Mouse (Mus musculus) midbrain, postnatal 0 days (tissue): ENCODE results near the gene Olfr1349. TPM values are rescaled to one million over a fixed set of nuclear protein-coding genes. Genes with fewer than 3 reads are reported as not detected.

Experiments
- ATAC-seq: fragments of 200-750 bp; cut with Nextera tagmentation; 2 replicates; pipeline ENCODE4 v1.8.0; 2017; ENCODE audit warnings: moderate number of reproducible peaks, mild to moderate bottlenecking, moderate TSS enrichment, moderate library complexity; ENCODE audit not compliant: low FRiP score
- DNase-seq: peaks from one replicate; pipeline ENCODE4 v3.0.0-alpha.2; 2015; ENCODE audit warnings: low spot score
- H3K27ac ChIP-seq: fragments of 300-500 bp; sonication (generic); 2 replicates; pipeline ENCODE4 v1.5.1; 2014; ENCODE audit warnings: low read depth, mild to moderate bottlenecking, low read length, mixed read lengths
- H3K27me3 ChIP-seq: fragments of 300-500 bp; sonication (generic); 2 replicates; pipeline ENCODE4 v1.6.1; 2014; ENCODE audit warnings: low read length, control low read depth, mixed read lengths; ENCODE audit not compliant: insufficient read depth
- H3K36me3 ChIP-seq: fragments of 300-500 bp; sonication (generic); 2 replicates; pipeline ENCODE4 v1.6.1; 2014; ENCODE audit warnings: low read length, control low read depth, mixed read lengths; ENCODE audit not compliant: insufficient read depth
- H3K4me1 ChIP-seq: fragments of 300-500 bp; sonication (generic); 2 replicates; pipeline ENCODE4 v1.6.1; 2014; ENCODE audit warnings: mild to moderate bottlenecking, control low read depth, antibody characterized with exemption, low read length, mixed read lengths; ENCODE audit not compliant: insufficient read depth
- H3K4me2 ChIP-seq: fragments of 300-500 bp; sonication (generic); 2 replicates; pipeline ENCODE4 v1.6.1; 2014; ENCODE audit warnings: low read depth, mild to moderate bottlenecking, low read length, mixed read lengths; ENCODE audit not compliant: poor library complexity, severe bottlenecking
- H3K4me3 ChIP-seq: fragments of 300-500 bp; sonication (generic); 2 replicates; pipeline ENCODE4 v1.5.1; 2014; ENCODE audit warnings: low read depth, mild to moderate bottlenecking, low read length, moderate library complexity
- H3K9ac ChIP-seq: fragments of 300-500 bp; sonication (generic); replicated peaks from 2 replicates; pipeline ENCODE4 v1.6.1; 2014; ENCODE audit warnings: mild to moderate bottlenecking, low read length, moderate library complexity, mixed read lengths; ENCODE audit not compliant: poor library complexity, severe bottlenecking
- H3K9me3 ChIP-seq: fragments of 300-500 bp; sonication (generic); 2 replicates; pipeline ENCODE4 v1.6.1; 2016; ENCODE audit warnings: low read length, control low read depth
- CTCF ChIP-seq: IDR thresholded peaks from 2 replicates; pipeline ENCODE4 v1.5.1; 2016; ENCODE audit warnings: antibody characterized with exemption, mild to moderate bottlenecking
- WGBS: fragments of 180-500 bp; shearing (Covaris S2); extraction: QIAGEN DNeasy Blood & Tissue Kit; methylation state at CpG from one replicate; pipeline ENCODE4 v1.1.7; 2014; 5-methylcytosine and 5-hydroxymethylcytosine counted together
- polyA plus RNA-seq: library from polyadenylated mRNA; unstranded; fragments of >200 nt; fragmentation: Nextera tagmentation; extraction: Ambion mirVana; gene quantifications from 2 replicates; pipeline ENCODE4 v1.2.1, GENCODE M21; 2015
- total RNA-seq: library from RNA; depleted of rRNA; stranded (reverse); fragments of >200 nt; gene quantifications from 2 replicates; pipeline ENCODE4 v1.2.3, GENCODE M21; 2014; rRNA removed

Gene Olfr1349
- not detected in 2 replicates for total RNA-seq
- polyA plus RNA-seq: not detected in 2 replicates

DNA sequence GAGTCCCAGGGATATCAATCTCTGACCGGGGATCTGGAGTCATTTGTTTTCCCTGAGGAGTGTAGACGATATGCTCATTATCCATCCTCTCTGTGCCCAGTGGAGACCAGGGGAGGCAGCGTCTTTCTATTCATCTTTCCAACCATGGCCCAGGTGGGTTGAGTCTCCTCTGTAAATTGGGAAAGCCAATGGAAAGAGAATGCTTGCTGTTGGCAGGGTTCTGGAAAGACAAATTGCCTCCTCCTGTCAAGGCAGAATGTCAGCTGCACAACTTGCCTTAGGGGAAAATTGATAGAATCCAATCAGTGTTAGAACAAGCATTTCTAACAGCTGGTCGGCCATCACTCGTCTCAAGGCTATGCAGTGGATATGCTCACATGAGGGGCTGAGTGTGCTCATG, at the start of gene Olfr1349:
Gene Olfr1349, minus strand, starts transcription at position 101 of the 400 bp plus-strand sequence.
- no peak for ATAC-seq
- no peak within 1 kb of the TSS for H3K4me3 ChIP-seq
- H3K9me3 ChIP-seq: 0 out of 2 replicates have a peak, but pooled peaks cover 7% of the 10 kb centered on the region
- H3K27me3 ChIP-seq: no peaks in the 10 kb centered on the region
- no peak for TF ChIP-seq CTCF
- H3K36me3 ChIP-seq: no peaks in the 10 kb centered on the region
- H3K9ac ChIP-seq: no peak within 1 kb of the TSS
- DNase-seq: no peak
- H3K4me1 ChIP-seq: no peaks in the 10 kb centered on the region
- H3K27ac ChIP-seq: no peak within 1 kb of the TSS
- WGBS: 81% methylated on average over 5 of the region's 5 CpGs
- no peak within 1 kb of the TSS for H3K4me2 ChIP-seq

GRCm38 (mm10) chr7:6564541-6564940, 41.8 kb upstream of the Olfr1349 start, which contains the start of gene Olfr1350:
Gene Olfr1350, plus strand, starts transcription at chr7:6564841.
- Histone ChIP-seq H3K9me3 (0 out of 2 replicates have a peak, but pooled peaks cover 5% of the 10 kb centered on the region), H3K4me1 (no peaks in the 10 kb centered on the region)

DNA sequence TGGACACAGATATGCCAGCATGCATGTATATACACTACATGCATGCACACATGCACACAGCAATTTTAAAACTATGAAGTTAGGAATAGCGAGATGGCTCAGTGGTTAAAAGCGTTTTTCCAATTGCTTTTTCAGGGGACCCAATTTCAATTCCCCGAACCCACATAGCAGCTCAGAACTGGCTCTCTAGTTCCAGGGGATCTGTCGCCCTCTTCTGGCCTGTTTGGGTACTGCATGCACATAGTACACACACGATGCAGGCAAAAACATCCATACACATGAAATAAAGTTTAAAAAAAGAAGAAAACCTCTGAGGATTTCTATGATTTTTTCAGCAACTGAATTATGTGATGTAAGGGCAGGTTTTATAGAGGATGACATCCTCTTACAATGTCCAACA, 3.4 kb upstream of the Olfr1349 start:
- Histone ChIP-seq H3K27ac (no peak overlapping the region), H3K9me3 (0 out of 2 replicates have a peak, but pooled peaks cover 4% of the 10 kb centered on the region), H3K9ac (no peak overlapping the region), H3K4me3 (no peak overlapping the region), H3K36me3 (no peaks in the 10 kb centered on the region), H3K4me2 (no peak overlapping the region), H3K4me1 (no peaks in the 10 kb centered on the region), H3K27me3 (no peaks in the 10 kb centered on the region)
- peak; percentile 67 for TF ChIP-seq CTCF
- 63% methylated on average over 5 of the region's 5 CpGs for WGBS
- DNase-seq (no peak), ATAC-seq (no peak)

More at GRCm38 (mm10) chr7:6564541-6564940, 41.8 kb upstream of the Olfr1349 start, which contains the start of gene Olfr1350:
- no peaks in the 10 kb centered on the region for H3K27me3 ChIP-seq
- H3K4me2 ChIP-seq: no peak within 1 kb of the TSS
- no peak within 1 kb of the TSS for H3K27ac ChIP-seq
- no peaks in the 10 kb centered on the region for H3K36me3 ChIP-seq
- no peak within 1 kb of the TSS for H3K4me3 ChIP-seq
- TF ChIP-seq CTCF: no peak
- DNase-seq: no peak
- H3K9ac ChIP-seq: no peak within 1 kb of the TSS
- no peak for ATAC-seq

DNA sequence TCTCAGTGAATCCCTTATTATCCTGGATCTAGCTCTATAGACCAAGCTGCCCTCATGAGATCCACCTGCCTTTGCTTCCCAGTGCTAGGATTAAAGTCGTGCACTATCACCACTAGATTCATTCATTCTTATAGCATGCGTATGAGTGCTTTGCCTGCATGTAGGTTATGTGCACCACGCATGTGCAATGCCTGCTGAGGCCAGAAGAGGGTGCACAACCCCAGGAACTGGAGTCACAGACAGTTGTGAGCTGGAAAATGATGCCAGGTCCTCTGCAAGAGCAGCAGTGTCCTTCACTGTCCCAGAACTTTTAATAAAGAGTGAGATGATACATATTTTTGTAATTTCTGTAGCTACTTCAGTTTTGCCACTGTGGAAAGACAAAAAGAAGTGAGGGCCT, 2.3 kb upstream of the Olfr1349 start:
- no peaks in the 10 kb centered on the region for H3K36me3 ChIP-seq
- WGBS: 61% methylated on average over 3 of the region's 3 CpGs
- H3K4me1 ChIP-seq: no peaks in the 10 kb centered on the region
- ATAC-seq: no peak
- no peak overlapping the region for H3K4me3 ChIP-seq
- H3K4me2 ChIP-seq: no peak overlapping the region
- no peak overlapping the region for H3K9ac ChIP-seq
- DNase-seq: no peak
- 0 out of 2 replicates have a peak, but pooled peaks cover 4% of the 10 kb centered on the region for H3K9me3 ChIP-seq
- TF ChIP-seq CTCF: peak; percentile 9; the same call in 1 of the 2 replicates
- H3K27me3 ChIP-seq: no peaks in the 10 kb centered on the region
- H3K27ac ChIP-seq: no peak overlapping the region

DNA sequence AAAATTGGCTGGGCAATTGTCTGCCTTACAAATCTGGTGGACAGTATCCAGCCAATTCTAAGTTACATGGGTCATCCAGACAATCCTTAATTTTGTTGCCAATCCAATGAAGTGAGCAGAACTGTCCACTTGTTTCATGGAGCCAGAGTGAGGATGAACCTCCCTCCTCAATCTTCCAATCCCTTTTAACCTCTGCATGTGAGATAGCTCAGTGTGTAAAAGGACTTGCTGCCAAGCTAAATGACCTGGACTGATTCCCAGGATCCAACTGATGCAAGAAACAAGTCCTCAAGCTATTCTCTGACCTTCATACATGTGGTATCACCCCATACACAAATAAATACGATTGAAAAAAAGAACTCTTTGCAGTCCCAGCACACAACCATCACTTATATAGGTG, 1.1 kb downstream of the Olfr1349 start:
- H3K27me3 ChIP-seq: no peaks in the 10 kb centered on the region
- no peak overlapping the region for H3K9ac ChIP-seq
- H3K36me3 ChIP-seq: no peaks in the 10 kb centered on the region
- TF ChIP-seq CTCF: no peak
- 26% methylated on average over 1 of the region's 1 CpGs for WGBS
- no peak overlapping the region for H3K4me2 ChIP-seq
- H3K27ac ChIP-seq: no peak overlapping the region
- H3K4me3 ChIP-seq: no peak overlapping the region
- H3K4me1 ChIP-seq: no peaks in the 10 kb centered on the region
- 0 out of 2 replicates have a peak, but pooled peaks cover 7% of the 10 kb centered on the region for H3K9me3 ChIP-seq
- ATAC-seq (no peak), DNase-seq (no peak)

DNA sequence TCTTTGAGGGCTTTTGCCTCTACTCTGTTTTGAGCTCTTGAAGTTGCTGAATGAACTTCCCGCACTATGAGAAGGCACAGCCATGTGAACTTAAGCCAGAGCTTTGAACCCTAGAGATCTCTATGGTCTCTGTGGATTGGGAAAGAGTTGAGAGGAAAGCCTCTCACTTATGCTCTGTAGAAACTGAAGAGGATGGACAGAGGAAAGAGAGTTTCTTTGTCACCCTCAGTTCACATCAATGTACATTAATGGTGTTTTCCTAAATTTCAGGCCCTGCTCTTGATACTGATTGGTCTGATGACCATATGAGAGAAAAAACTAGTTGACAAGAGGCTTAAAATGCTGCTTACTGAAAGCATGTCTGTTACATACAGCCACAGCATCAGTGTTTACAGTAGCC, 14.1 kb downstream of the Olfr1349 start, which contains the start of gene Olfr1348:
Gene Olfr1348, minus strand, starts transcription at position 101 of the 400 bp plus-strand sequence.
- 84% methylated on average over 1 of the region's 1 CpGs for WGBS
- ATAC-seq: no peak
- no peaks in the 10 kb centered on the region for H3K4me1 ChIP-seq

More for the DNA sequence above, 14.1 kb downstream of the Olfr1349 start, which contains the start of gene Olfr1348:
- Histone ChIP-seq H3K4me2 (no peak within 1 kb of the TSS), H3K9ac (no peak within 1 kb of the TSS), H3K27me3 (no peaks in the 10 kb centered on the region), H3K4me3 (no peak within 1 kb of the TSS), H3K36me3 (no peaks in the 10 kb centered on the region), H3K9me3 (no peaks in the 10 kb centered on the region), H3K27ac (no peak within 1 kb of the TSS)
- TF ChIP-seq CTCF: no peak
- no peak for DNase-seq
